Mouse (Mus musculus) stomach, postnatal 0 days (tissue): ENCODE results near the gene Psma3. TPM values are rescaled to one million over a fixed set of nuclear protein-coding genes. Genes with fewer than 3 reads are reported as not detected.

ENCODE experiments used
- ATAC-seq: fragments of 200-750 bp; cut with Nextera tagmentation; 2 replicates; pipeline ENCODE4 v1.8.0; 2017; ENCODE audit not compliant: low FRiP score, low TSS enrichment
- DNase-seq: peaks from one replicate; pipeline ENCODE4 v3.0.0-alpha.2; 2016; ENCODE audit warnings: low spot score
- H3K27ac ChIP-seq: fragments of 300-500 bp; sonication (generic); replicated peaks from 2 replicates; pipeline ENCODE4 v1.5.1; 2014; ENCODE audit warnings: mild to moderate bottlenecking, control low read depth
- H3K27me3 ChIP-seq: fragments of 300-500 bp; sonication (generic); 2 replicates; pipeline ENCODE4 v1.6.1; 2014; ENCODE audit warnings: low read length; ENCODE audit not compliant: control insufficient read depth, insufficient read depth
- H3K36me3 ChIP-seq: fragments of 300-500 bp; sonication (generic); 2 replicates; pipeline ENCODE4 v1.6.1; 2014; ENCODE audit warnings: low read length, mixed read lengths; ENCODE audit not compliant: control insufficient read depth, insufficient read depth
- H3K4me1 ChIP-seq: fragments of 300-500 bp; sonication (generic); replicated peaks from 2 replicates; pipeline ENCODE4 v1.6.1; 2014; ENCODE audit warnings: antibody characterized with exemption; ENCODE audit not compliant: control insufficient read depth, insufficient read depth
- H3K4me2 ChIP-seq: fragments of 300-500 bp; sonication (generic); replicated peaks from 2 replicates; pipeline ENCODE4 v1.6.1; 2014; ENCODE audit warnings: low read depth, mild to moderate bottlenecking, control low read depth, moderate library complexity
- H3K4me3 ChIP-seq: fragments of 300-500 bp; sonication (generic); 2 replicates; pipeline ENCODE4 v1.5.1; 2014; ENCODE audit warnings: low read depth, low read length, control low read depth
- H3K9ac ChIP-seq: fragments of 300-500 bp; sonication (generic); 2 replicates; pipeline ENCODE4 v1.6.1; 2014; ENCODE audit warnings: mild to moderate bottlenecking, low read length, control low read depth, mixed read lengths
- H3K9me3 ChIP-seq: fragments of 300-500 bp; sonication (generic); 2 replicates; pipeline ENCODE4 v1.6.1; 2016; ENCODE audit warnings: low read length; ENCODE audit not compliant: control insufficient read depth
- CTCF ChIP-seq: IDR thresholded peaks from 2 replicates; pipeline ENCODE4 v1.5.1; 2016; ENCODE audit warnings: antibody characterized with exemption, low read depth, mild to moderate bottlenecking, moderate library complexity
- EP300 ChIP-seq: optimal IDR thresholded peaks from 2 replicates; pipeline ENCODE3; 2016; ENCODE audit warnings: antibody characterized with exemption
- WGBS: fragments of 180-500 bp; shearing (Covaris S2); extraction: QIAGEN DNeasy Blood & Tissue Kit; methylation state at CpG from one replicate; pipeline ENCODE4 v1.1.7; 2014; 5-methylcytosine and 5-hydroxymethylcytosine counted together
- polyA plus RNA-seq: library from polyadenylated mRNA; unstranded; fragments of >200 nt; fragmentation: Nextera tagmentation; extraction: Ambion mirVana; gene quantifications from 2 replicates; pipeline ENCODE4 v1.2.1, GENCODE M21; 2015

The Psma3 gene
- polyA plus RNA-seq, 1 experiment from 2014 or later = 479 TPM

DNA sequence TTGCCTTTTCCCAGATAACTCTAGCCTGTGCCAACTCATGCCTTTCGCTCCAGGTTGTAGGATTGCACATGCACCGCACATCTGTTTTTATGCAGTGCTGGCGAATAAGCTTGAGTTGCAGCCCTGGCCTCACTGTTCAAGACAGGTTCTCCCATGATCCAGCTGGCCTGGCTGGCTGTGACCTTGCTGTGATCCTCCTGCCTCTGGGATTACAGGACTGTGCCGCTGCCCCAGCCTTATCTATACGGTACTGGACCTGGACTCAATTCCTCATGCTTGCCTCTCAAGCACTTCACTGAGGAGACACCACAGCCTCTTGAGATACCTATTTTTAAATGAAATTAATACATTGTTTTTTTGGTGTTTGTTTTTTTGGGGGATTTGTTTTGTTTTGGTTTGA lies 30.2 kb upstream of the Psma3 start:
- Histone ChIP-seq H3K4me3 (no peak overlapping the region), H3K9me3 (no peaks in the 10 kb centered on the region), H3K36me3 (peaks cover 21% of the 10 kb centered on the region), H3K4me1 (no peaks in the 10 kb centered on the region), H3K4me2 (no peak overlapping the region), H3K27me3 (no peaks in the 10 kb centered on the region), H3K9ac (no peak overlapping the region), H3K27ac (no peak overlapping the region)
- WGBS = 90% methylated on average over 5 of the region's 5 CpGs
- ATAC-seq (no peak), DNase-seq (no peak)
- TF ChIP-seq CTCF = no peak
- no peak for TF ChIP-seq EP300

- ATAC-seq (no peak), DNase-seq (no peak)
- Histone ChIP-seq H3K4me3 (no peak overlapping the region), H3K9ac (no peak overlapping the region), H3K4me2 (no peak overlapping the region), H3K36me3 (peaks cover 17% of the 10 kb centered on the region), H3K27me3 (no peaks in the 10 kb centered on the region), H3K4me1 (no peaks in the 10 kb centered on the region), H3K27ac (no peak overlapping the region), H3K9me3 (no peaks in the 10 kb centered on the region)
- TF ChIP-seq CTCF (no peak), EP300 (no peak)
- 90% methylated on average over 10 of the region's 10 CpGs for WGBS
Observed at GRCm38 (mm10) chr12:70946585-70947256, 27.7 kb upstream of the Psma3 start.

DNA sequence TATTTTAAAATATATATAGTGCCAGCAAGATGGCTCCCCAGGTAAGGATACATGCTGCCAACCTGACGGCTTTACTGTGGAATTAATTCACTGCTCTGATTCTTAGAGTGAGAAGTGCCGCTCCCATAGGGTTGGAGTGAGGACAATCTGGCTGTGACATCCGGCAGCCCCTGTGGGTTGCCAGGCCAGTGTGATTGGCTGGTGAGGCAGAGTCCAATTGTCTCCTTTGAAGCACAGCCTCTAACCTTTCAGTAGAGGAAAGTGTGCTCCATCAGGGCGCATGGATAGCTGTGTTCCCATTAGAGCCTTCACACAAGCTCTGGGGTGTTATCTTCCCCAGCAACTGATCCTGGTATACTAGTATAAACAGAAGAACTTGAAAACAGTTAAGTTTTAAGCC lies 15.8 kb upstream of the Psma3 start:
- TF ChIP-seq CTCF (no peak), EP300 (no peak)
- 94% methylated on average over 4 of the region's 4 CpGs for WGBS
- Histone ChIP-seq H3K4me1 (no peaks in the 10 kb centered on the region), H3K27ac (no peak overlapping the region), H3K36me3 (peaks cover 29% of the 10 kb centered on the region), H3K27me3 (no peaks in the 10 kb centered on the region), H3K4me2 (no peak overlapping the region), H3K9me3 (no peaks in the 10 kb centered on the region), H3K4me3 (no peak overlapping the region), H3K9ac (no peak overlapping the region)
- DNase-seq = no peak
- no peak for ATAC-seq

DNA sequence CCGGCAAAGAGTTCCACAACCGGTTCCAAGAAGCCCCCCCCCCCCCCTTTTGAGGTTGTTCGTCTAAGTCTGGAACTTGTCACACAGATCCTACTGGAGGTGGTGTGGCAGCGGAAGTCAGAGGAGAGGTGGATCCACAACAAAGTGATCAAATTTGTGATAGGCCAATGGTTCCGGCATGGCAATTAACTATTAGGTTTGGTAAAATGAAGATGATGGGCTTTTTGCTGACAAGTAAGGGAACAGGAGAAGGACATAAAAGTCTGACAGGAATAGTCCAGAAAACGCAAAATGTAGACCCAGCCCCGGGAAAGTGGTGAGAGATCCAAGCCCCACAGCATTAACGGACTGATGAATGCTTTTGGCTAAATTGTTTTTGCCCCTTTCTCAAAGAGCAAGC lies 6.8 kb upstream of the Psma3 start:
- Histone ChIP-seq H3K4me1 (no peaks in the 10 kb centered on the region), H3K27me3 (no peaks in the 10 kb centered on the region), H3K27ac (peak overlapping the region; percentile 100), H3K9me3 (no peaks in the 10 kb centered on the region), H3K4me2 (peak overlapping the region; percentile 61), H3K9ac (peak overlapping the region; percentile 87), H3K36me3 (peaks cover 6% of the 10 kb centered on the region), H3K4me3 (peak overlapping the region; percentile 72)
- DNase-seq (no peak), ATAC-seq (no peak)
- WGBS = 27% methylated on average over 8 of the region's 8 CpGs
- TF ChIP-seq CTCF (no peak), EP300 (no peak)

GRCm38 (mm10) chr12:70968141-70968790 lies 6.2 kb upstream of the Psma3 start:
- Histone ChIP-seq H3K9ac (peak overlapping the region; percentile 87), H3K4me3 (peak overlapping the region; percentile 72), H3K36me3 (peaks cover 3% of the 10 kb centered on the region; the same call in 1 of the 2 replicates), H3K9me3 (no peaks in the 10 kb centered on the region), H3K4me1 (no peaks in the 10 kb centered on the region), H3K27ac (peak overlapping the region; percentile 100), H3K4me2 (peak overlapping the region; percentile 61), H3K27me3 (no peaks in the 10 kb centered on the region)
- ATAC-seq (peak; percentile 96), DNase-seq (peak; percentile 86)
- TF ChIP-seq EP300 (no peak), CTCF (peak; percentile 73)
- WGBS = 0% methylated on average over 35 of the region's 35 CpGs

GRCm38 (mm10) chr12:70968791-70969307 lies 5.6 kb upstream of the Psma3 start:
- Histone ChIP-seq H3K9ac (peak overlapping the region; percentile 87), H3K4me1 (no peaks in the 10 kb centered on the region), H3K9me3 (no peaks in the 10 kb centered on the region), H3K4me3 (peak overlapping the region; percentile 72), H3K27me3 (no peaks in the 10 kb centered on the region), H3K36me3 (no peaks in the 10 kb centered on the region), H3K4me2 (peak overlapping the region; percentile 61), H3K27ac (peak overlapping the region; percentile 100)
- peak; percentile 87 for DNase-seq
- ATAC-seq = peak; percentile 67
- WGBS = under 1% methylated on average over 15 of the region's 15 CpGs
- TF ChIP-seq CTCF (no peak), EP300 (no peak)
